Mouse (Mus musculus) spleen, postnatal 36 days (tissue): ENCODE data around the gene Bfsp1.

Experiments
- DNase-seq, 2 experiments: peaks; one replicate each; pipeline ENCODE4 v3.0.0; 2022; ENCODE audit warnings: low spot score in 2 of 2, mixed read lengths in 1 of 2

Gene Bfsp1

DNA sequence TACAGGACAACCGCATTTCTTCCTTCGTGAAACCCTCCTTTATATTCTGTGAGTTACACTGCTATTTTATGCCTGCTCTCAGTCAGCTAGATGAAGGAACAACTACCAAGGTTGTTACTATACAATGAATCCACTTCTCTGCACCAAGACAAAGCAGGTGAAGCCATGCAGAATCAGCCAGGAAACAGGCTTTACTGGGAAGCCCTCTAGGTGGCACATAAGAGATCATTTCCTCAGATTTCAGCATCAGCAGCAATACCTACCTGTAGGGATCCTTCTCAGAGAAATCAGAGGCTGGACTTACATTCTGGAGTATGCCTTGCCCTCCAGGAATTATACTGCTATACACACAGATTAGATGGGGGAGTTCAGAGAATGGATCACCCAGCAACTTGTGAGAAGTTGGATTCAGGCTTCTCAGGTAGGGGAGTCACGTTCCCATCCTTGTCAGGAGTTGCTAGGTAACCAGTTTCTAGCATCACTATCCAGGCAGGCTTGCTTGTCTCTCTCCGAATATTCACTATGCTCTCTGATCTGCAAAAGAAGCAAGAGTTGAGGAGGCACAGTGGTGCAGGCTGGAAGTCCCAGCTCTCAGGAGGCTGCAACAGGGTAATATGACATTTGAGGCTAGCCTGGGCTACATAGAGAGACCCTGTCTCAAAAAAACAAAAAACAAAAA lies 66.5 kb downstream of the Bfsp1 start:
- DNase-seq = no peak

DNA sequence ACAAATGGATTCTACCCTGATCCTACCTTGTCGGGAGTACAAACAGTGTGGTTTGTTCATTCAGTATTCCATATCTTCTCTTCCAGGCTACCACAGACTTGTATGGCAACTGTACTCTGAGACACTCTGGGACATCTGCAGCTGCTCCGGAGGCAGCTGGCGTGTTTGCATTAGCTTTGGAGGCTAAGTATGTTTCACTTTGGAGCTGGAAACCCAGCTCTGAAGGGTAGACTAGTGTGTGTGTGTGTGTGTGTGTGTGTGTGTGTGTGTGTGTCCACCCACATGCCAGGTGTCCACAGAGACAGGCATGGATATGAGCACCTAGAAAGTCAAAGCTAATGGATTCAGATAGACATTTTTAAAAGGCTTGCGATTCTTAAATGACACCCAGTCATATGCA lies 67.1 kb downstream of the Bfsp1 start:
- no peak for DNase-seq

DNA sequence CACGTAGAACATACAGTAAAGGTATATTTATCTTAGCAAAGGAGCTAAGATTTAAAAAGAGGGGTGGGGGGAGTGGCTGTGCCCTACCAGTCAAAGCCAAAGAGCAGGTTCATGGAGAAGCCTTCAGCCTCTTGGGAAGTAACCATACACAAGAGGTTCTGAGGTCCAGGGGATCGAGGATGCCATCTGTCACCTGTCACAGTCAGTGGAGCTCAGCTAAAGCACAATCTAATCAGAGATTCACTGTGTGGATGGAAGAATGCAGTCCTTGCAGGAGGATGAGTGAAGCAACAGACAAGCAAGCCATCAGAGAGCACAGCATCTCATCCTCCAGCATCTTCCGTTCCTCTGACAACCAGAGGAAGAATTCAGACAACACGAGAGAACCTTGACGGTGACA lies 73.1 kb downstream of the Bfsp1 start:
- no peak for DNase-seq

DNA sequence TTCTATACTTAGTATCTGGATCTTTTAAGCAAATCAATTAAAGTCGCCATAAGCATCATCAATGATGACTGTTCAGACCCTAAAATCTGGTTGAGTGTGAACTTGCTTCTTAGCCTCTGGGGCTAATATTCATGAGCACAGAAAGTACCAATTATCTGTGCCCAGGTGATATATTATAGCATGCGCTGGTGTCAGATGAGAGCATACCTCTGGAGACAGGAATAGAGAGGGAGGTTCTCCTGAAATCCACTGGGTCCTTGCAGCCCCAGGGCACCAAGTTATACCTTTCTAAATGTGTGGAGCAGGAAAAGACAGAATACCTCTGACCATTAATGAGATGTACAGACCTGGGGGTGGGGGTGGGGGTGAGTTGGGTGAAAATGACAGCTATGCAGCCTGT lies 82.7 kb downstream of the Bfsp1 start:
- DNase-seq = no peak
